Mouse (Mus musculus) small intestine, adult 2 months (tissue): Measurements from ENCODE around the gene Mn1. TPM values are rescaled to one million over a fixed set of nuclear protein-coding genes. Genes with fewer than 3 reads are reported as not detected.
A peak's percentile ranks its signal among the peaks of the same experiment; 100 is the strongest.

Source experiments
- H3K27ac ChIP-seq: fragments of 200-500 bp; 2 replicates; pipeline ENCODE4 v1.5.1; 2012; ENCODE audit warnings: low read depth, low read length, control low read depth, inconsistent platforms; ENCODE audit not compliant: insufficient read depth
- H3K27me3 ChIP-seq: fragments of 200-500 bp; 2 replicates; pipeline ENCODE4 v1.6.1; 2012; ENCODE audit warnings: mild to moderate bottlenecking, moderate library complexity, low read length, inconsistent platforms; ENCODE audit not compliant: control insufficient read depth, insufficient read depth
- H3K36me3 ChIP-seq: fragments of 200-500 bp; 2 replicates; pipeline ENCODE4 v1.6.1; 2012; ENCODE audit warnings: mild to moderate bottlenecking, low read length, control low read depth, inconsistent platforms; ENCODE audit not compliant: control insufficient read depth, insufficient read depth
- H3K4me1 ChIP-seq: fragments of 200-500 bp; 2 replicates; pipeline ENCODE4 v1.6.1; 2012; ENCODE audit warnings: low read length, inconsistent platforms, mixed read lengths; ENCODE audit not compliant: control insufficient read depth, insufficient read depth, insufficient read length
- H3K4me3 ChIP-seq: fragments of 200-500 bp; 2 replicates; pipeline ENCODE4 v1.5.1; 2012; ENCODE audit warnings: low read depth, mild to moderate bottlenecking, control low read depth, inconsistent platforms, low read length, moderate library complexity
- CTCF ChIP-seq: fragments of 200-500 bp; IDR thresholded peaks from 2 replicates; pipeline ENCODE4 v1.5.1; 2012; ENCODE audit warnings: low read depth, mild to moderate bottlenecking, control low read depth, inconsistent platforms, low read length, moderate library complexity, mixed read lengths; ENCODE audit not compliant: insufficient replicate concordance, insufficient read length; ENCODE audit errors: extremely low read depth
- POLR2A ChIP-seq: fragments of 200-500 bp; IDR thresholded peaks from 2 replicates; pipeline ENCODE4 v1.6.1; 2012; ENCODE audit warnings: low read depth, mild to moderate bottlenecking, control low read depth, inconsistent platforms, low read length, moderate library complexity
- WGBS: fragments of 180-500 bp; shearing (Covaris S2); methylation state at CpG from one replicate; pipeline ENCODE4 v1.1.7; 2018; 5-methylcytosine and 5-hydroxymethylcytosine counted together
- polyA plus RNA-seq: library from polyadenylated mRNA; depleted of rRNA; stranded (reverse); fragments of >200 nt; gene quantifications from 2 replicates; pipeline ENCODE4 v1.2.3, GENCODE M21; 2012

The Mn1 gene
- polyA plus RNA-seq, 1 experiment, result 2.2 TPM

DNA sequence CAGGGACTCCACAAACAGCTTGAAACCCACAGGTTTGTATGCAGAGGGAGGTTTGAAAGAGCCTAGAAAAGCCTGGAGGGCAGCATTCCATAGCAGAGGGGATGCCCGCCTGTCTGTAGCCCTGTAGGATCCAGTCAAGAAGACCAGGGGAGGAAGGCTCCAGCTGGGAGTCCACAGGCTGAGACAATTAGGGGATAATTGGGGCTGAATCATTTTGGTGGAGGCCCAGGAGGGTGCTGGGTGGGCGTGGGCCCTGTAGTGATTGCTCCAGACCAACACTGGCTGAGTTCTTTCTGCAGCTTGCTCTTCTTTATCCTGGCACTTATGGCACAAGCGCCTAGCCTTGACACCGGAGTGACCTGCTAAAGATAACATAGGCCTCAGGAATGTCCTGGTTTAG, 18.7 kb upstream of the Mn1 start:
- Histone ChIP-seq H3K4me1 (peaks cover 6% of the 10 kb centered on the region), H3K27ac (no peak overlapping the region), H3K27me3 (no peaks in the 10 kb centered on the region), H3K36me3 (no peaks in the 10 kb centered on the region), H3K4me3 (no peak overlapping the region)
- TF ChIP-seq CTCF (no peak), POLR2A (no peak)
- 56% methylated on average over 4 of the region's 4 CpGs for WGBS

GRCm38 (mm10) chr5:111399271-111399670, 17.9 kb upstream of the Mn1 start:
- TF ChIP-seq POLR2A (no peak), CTCF (no peak)
- no peaks in the 10 kb centered on the region for H3K36me3 ChIP-seq
- no peak overlapping the region for H3K4me3 ChIP-seq
- WGBS, result 61% methylated on average over 4 of the region's 4 CpGs
- no peaks in the 10 kb centered on the region; the same call in 1 of the 2 replicates for H3K4me1 ChIP-seq
- H3K27me3 ChIP-seq, result no peaks in the 10 kb centered on the region
- H3K27ac ChIP-seq, result no peak overlapping the region

- H3K4me1 ChIP-seq, result no peaks in the 10 kb centered on the region; the same call in 1 of the 2 replicates
- TF ChIP-seq CTCF (no peak), POLR2A (no peak)
- H3K27me3 ChIP-seq, result no peaks in the 10 kb centered on the region
- WGBS, result 77% methylated on average over 19 of the region's 19 CpGs
- H3K27ac ChIP-seq, result peak overlapping the region; percentile 52
- H3K36me3 ChIP-seq, result no peaks in the 10 kb centered on the region
- H3K4me3 ChIP-seq, result no peak overlapping the region
These were observed 15.1 kb upstream of the Mn1 start for GRCm38 (mm10) chr5:111401879-111402650.

GRCm38 (mm10) chr5:111402651-111402996, 14.5 kb upstream of the Mn1 start:
- H3K4me1 ChIP-seq, result no peaks in the 10 kb centered on the region
- no peaks in the 10 kb centered on the region for H3K27me3 ChIP-seq
- TF ChIP-seq POLR2A, result no peak
- TF ChIP-seq CTCF, result no peak
- no peak overlapping the region for H3K4me3 ChIP-seq
- peak overlapping the region; percentile 52 for H3K27ac ChIP-seq
- WGBS, result 79% methylated on average over 6 of the region's 6 CpGs
- no peaks in the 10 kb centered on the region for H3K36me3 ChIP-seq

- H3K27me3 ChIP-seq, result no peaks in the 10 kb centered on the region
- H3K27ac ChIP-seq, result no peak overlapping the region
- H3K4me1 ChIP-seq, result no peaks in the 10 kb centered on the region
- no peak for TF ChIP-seq CTCF
- no peak for TF ChIP-seq POLR2A
- 79% methylated on average over 6 of the region's 6 CpGs for WGBS
- no peaks in the 10 kb centered on the region for H3K36me3 ChIP-seq
- no peak overlapping the region for H3K4me3 ChIP-seq
These were observed 12.4 kb upstream of the Mn1 start for GRCm38 (mm10) chr5:111404721-111405120.

GRCm38 (mm10) chr5:111408470-111409105, 8.6 kb upstream of the Mn1 start:
- H3K4me1 ChIP-seq, result no peaks in the 10 kb centered on the region
- 0 out of 2 replicates have a peak overlapping the region, but pooled peaks have one; percentile 49 for H3K27ac ChIP-seq
- no peak overlapping the region for H3K4me3 ChIP-seq
- H3K27me3 ChIP-seq, result no peaks in the 10 kb centered on the region; the same call in 1 of the 2 replicates
- WGBS, result 22% methylated on average over 14 of the region's 14 CpGs
- TF ChIP-seq POLR2A (no peak), CTCF (no peak)
- H3K36me3 ChIP-seq, result no peaks in the 10 kb centered on the region

DNA sequence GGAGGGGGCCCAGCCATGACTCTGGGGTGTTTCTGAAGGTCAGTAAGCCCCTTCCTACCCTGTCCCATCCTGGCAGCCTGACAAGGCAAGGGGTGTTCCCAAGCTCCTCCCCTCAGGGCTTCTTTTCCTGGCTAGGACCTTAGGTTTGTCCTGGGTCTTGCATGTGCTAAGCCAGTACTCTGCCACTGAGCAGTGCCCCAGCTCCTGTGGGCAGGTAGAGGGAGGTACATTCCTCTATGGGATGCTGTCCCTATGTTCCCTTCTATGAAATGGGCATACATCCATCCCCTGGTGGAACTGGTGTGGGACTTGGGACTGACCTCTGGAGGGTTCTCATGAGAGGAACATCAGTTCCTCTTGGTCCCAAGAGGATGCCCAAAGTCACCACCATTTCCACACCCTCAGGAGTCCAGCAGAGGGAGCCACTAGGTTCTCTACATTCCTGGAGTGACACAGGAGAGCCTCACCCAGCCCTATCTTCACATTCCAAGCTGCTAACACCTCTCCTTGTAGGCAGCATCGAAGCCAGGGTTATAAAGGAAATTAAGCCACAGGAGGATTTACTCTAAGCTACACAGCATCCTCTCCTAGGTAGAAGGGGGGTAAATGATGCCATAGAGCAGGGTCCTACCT, 7.6 kb upstream of the Mn1 start:
- 11% methylated on average over 1 of the region's 1 CpGs for WGBS
- Histone ChIP-seq H3K27me3 (no peaks in the 10 kb centered on the region; the same call in none of the 2 replicates), H3K4me1 (no peaks in the 10 kb centered on the region), H3K4me3 (no peak overlapping the region), H3K36me3 (no peaks in the 10 kb centered on the region), H3K27ac (no peak overlapping the region)
- TF ChIP-seq POLR2A, result no peak
- peak; percentile 24; the same call in 1 of the 2 replicates for TF ChIP-seq CTCF
